Mouse (Mus musculus): ENCODE data around the gene Thsd4.

DNA sequence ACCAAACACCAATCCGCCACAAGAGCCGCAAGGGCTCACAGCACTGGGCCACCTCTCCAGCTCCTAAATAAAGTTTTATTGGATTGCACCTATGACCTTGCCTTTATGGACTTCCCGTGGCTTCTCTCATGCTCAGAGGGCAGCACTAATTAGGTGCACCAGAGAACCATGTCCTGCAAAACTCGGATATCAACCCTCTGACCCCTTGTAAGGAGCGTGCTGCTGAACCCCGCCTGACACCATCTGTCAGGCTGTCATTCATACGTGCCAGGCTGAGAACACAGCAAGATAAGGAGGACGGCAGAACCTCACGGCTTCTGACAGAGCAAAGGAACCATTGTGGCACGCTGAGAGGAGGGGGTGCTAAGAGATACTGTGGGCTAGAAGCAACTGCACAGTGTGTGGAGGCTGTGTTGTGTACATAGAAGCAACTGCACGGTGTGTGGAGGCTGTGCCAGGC lies 8.5 kb downstream of the Thsd4 start:
- no peak for TF ChIP-seq CTCF (IDR thresholded peaks at IDR 0.05; ENCODE audit: low read depth)
- no peak for TF ChIP-seq EP300 (IDR thresholded peaks at IDR 0.05; ENCODE audit: low read depth)
